Mouse (Mus musculus) adrenal gland, postnatal 10 days (tissue): Measurements from ENCODE around the gene Lpcat4. TPM values are rescaled to one million over a fixed set of nuclear protein-coding genes. Genes with fewer than 3 reads are reported as not detected.
A peak's percentile ranks its signal among the peaks of the same experiment; 100 is the strongest.

Experiments used
- DNase-seq: peaks from one replicate; pipeline ENCODE4 v3.0.0; 2021; ENCODE audit warnings: mixed read lengths
- long read RNA-seq, 2 experiments: library from polyadenylated mRNA; stranded (forward); transcript quantifications; one replicate each; pipeline ENCODE4 v2.0.0; 2021
- total RNA-seq, 2 experiments: library from RNA; stranded (reverse); gene quantifications; 2 replicates each; pipeline ENCODE4 v1.2.3; 2021

Lpcat4 gene
- total RNA-seq, result 1 to 10 TPM; 8.4 to 9.5 TPM
- long read RNA-seq, experiment 1, partial matches to known transcripts, result 3 of 4 reads
- long read RNA-seq, experiment 1, other reads (novel, unspliced or antisense), result 0 of 4 reads
- long read RNA-seq, experiment 2, transcript Lpcat4-201 (14 exons, 2,275 nt), result major isoform, 5 of 6 reads
- long read RNA-seq, experiment 2, partial matches to known transcripts, result 0 of 6 reads
- long read RNA-seq, experiment 2, other reads (novel, unspliced or antisense), result 1 of 6 reads

DNA sequence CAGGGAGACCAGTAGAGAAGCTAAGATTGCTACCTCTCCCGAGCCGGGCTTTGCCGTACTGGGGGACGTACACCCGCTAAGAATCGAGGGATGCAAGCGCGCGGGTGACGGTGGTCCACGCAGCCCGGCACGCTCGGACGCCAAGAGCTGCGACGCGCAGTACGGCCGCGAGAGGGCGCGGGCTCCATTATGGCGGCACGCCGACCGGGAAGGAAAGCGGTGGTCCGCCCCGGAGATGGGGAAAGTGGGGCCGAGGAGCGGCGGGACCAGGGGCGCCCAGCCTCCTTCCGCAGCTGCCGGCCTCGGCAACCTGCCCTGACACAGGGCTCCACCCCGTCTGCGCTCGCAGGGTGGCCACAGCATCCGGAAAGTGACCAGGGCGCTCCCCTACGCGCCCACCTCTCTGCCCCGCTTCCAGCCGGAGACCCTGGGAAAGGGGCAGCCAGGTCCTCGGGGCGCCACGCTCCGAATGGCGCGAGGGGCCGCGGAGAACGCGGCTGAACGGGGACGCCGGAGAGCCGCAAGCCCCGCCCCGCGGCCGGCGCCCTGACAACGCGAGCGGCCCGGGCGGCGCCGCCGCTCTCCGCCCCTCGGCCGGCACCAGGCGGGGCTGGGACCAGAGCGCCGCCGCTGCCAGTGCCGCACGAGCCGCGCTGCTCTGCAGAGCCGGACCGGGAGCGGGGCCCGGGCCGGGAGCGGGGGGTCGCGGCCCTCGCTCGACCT lies at the start of gene Lpcat4:
TSS of gene Lpcat4 (plus strand) at position 257 of the 723 bp plus-strand sequence.
- DNase-seq, result peak; percentile 92

GRCm38 (mm10) chr2:112196859-112197258 lies 42.4 kb upstream of the Lpcat4 start:
- peak; percentile 50 for DNase-seq

GRCm38 (mm10) chr2:112203056-112203455 lies 36.2 kb upstream of the Lpcat4 start:
- no peak for DNase-seq

GRCm38 (mm10) chr2:112210142-112210541 lies 29.1 kb upstream of the Lpcat4 start:
- DNase-seq, result peak; percentile 42

DNA sequence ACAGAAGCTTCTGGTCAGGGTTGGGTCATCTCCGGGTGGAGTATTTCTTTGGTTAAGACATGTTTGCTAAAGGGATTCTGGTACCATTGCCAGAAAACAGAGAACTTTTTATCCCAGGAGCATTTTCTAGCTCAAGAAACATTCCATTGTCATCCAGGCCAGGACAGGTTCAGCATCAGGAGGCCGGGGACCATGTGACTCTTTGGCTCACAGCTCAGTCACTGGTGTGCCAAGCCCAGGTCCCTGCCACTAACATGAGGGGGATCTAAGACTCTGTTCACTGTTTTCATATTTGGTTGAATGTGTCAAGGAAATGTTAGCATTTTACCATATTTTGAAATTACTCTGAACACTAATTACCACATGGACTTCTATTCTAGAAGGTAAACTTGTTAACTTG lies 28.6 kb upstream of the Lpcat4 start:
- DNase-seq, result no peak

DNA sequence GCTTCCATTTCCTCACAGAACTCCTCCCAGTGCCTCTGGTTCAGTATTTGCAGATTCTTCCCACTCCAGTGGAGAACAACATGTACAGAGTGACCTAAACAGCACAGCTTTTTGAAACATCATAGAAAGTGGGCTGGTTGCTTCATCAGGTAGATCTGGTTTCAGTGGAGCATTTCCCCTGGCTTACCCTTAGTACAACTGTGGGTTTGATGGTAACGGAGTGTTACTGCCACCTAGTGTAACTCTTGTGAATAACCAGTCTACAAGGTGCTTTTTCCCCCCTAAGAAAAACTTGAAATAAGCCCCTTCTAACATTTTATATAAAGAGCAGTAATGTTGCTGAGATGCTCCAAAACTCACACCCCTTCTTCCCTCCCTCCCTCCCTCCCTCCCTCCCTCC lies 23.3 kb upstream of the Lpcat4 start:
- no peak for DNase-seq

DNA sequence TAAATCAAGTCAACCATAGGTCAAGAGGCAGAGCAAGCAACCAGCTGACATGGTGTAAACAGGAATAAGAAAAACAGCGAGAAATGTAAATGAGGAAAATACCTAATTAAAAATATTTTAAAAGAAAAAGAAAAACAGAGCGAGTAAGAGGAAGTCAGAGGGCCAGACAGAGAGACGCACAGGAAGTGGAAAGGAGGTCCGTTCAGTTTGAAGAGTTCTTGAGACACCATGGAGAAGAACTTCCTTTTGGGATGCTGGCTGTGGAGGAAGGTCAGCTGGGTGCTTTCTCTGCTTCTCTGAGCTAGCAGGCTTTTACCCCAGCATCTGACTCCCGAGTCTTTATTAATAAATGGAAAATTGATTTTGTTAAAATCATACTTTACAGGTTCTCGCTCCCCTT lies 21.7 kb upstream of the Lpcat4 start:
- no peak for DNase-seq

- DNase-seq, result no peak
These were observed 18.4 kb upstream of the Lpcat4 start for GRCm38 (mm10) chr2:112220880-112221279.

GRCm38 (mm10) chr2:112222607-112223006 lies 16.7 kb upstream of the Lpcat4 start:
- DNase-seq, result no peak

- DNase-seq, result no peak
These were observed 14.9 kb upstream of the Lpcat4 start for GRCm38 (mm10) chr2:112224356-112224755.

- DNase-seq, result no peak
These were observed 6.6 kb upstream of the Lpcat4 start for GRCm38 (mm10) chr2:112232623-112233022.

GRCm38 (mm10) chr2:112236620-112237019 lies 2.6 kb upstream of the Lpcat4 start:
- no peak for DNase-seq

DNA sequence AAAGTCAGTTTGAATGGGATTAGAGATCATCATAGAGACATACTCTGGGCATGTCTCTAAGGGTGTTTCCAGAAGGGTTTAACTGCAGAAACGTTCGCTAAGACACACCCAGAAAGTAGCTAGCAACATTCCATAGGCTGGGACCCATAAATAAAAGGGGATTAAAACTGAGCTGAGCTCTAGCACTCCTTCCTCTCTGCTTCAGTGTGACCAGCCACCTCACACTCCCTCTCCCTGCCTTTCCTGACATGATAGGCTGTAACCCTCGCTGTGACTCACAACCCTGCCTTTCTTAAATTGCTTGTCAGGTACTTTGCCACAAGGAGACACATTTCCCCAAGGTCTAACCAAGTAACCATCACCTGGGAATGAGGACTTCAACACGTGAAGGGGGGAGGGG lies 1.3 kb upstream of the Lpcat4 start:
- DNase-seq, result no peak

DNA sequence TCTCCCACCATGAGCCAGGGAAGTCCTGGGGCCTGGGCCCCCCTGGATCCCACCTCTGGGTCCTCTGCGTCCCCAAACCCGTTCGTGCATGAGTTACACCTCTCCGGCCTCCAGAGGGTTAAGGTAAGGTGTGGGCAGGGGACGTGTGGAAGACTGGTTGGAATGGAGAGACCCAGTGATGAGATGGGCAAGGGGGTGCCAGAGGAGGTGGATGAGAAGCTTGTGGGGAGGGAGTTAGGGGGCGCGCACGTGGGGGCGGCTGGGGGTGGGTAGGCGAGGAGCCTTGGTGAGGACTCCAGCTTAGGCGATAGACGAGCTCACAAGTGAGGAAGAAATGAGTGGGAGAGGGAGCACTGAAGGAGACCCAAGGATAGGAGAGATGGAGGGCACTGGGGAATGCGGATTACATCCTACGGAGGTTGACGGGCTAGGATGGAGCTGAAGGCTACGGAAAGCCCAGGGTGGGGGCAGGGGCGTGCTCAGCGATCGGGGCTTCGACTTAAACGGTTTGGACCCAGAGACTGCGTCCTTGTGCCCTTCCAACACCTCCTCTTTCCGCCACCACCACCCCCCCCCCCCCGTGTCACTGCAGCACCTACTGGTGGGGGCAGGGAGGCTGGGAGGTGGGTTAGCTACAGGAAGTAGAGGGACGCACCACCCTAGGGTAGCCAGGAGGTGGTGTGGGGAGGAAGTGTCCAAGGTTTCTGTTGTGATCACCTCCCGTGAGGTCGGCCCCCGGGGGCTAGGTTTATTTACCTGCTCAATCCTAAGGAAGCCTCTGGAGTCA lies 860 bp downstream of the Lpcat4 start:
- DNase-seq, result peak; percentile 19

GRCm38 (mm10) chr2:112241787-112242186 lies 2.5 kb downstream of the Lpcat4 start:
- DNase-seq, result no peak

GRCm38 (mm10) chr2:112245307-112245706 lies 6.0 kb downstream of the Lpcat4 start:
- DNase-seq, result no peak

GRCm38 (mm10) chr2:112246193-112246592 lies 6.9 kb downstream of the Lpcat4 start:
- DNase-seq, result no peak

- DNase-seq, result no peak
These were observed 8.1 kb downstream of the Lpcat4 start for GRCm38 (mm10) chr2:112247323-112247722.

DNA sequence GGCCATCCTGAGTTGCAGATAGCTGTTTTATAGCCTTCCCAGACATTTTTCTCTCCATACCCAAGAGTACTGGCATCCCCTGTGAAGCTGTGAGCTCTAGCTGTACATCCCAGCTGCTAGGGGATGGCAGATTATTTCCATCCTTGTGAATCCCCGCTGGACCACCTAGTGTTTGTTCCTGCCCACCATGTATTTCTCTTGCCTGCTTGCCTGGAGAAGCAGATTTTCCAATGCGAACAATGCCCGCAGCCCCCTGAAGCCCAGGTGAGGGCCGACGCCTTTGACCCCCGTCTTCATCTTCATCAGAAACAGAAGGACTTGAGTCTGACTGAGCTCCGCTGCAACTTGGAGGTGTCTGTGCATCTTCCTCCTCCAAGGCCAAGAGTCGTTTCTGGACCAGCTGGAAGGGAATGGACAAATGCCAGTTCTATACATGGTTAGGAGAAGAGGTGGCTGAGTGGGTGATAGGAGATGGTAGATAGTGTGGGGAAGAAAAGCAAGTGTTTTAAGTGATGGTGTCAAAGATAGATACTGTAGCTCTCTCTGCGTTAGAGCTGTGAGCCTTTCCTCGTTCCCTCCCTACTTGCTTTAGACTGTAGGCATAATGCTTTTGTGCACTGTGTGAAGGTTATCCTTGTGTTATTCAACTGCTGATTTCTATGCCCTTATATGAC lies 10.6 kb downstream of the Lpcat4 start:
- no peak for DNase-seq

DNA sequence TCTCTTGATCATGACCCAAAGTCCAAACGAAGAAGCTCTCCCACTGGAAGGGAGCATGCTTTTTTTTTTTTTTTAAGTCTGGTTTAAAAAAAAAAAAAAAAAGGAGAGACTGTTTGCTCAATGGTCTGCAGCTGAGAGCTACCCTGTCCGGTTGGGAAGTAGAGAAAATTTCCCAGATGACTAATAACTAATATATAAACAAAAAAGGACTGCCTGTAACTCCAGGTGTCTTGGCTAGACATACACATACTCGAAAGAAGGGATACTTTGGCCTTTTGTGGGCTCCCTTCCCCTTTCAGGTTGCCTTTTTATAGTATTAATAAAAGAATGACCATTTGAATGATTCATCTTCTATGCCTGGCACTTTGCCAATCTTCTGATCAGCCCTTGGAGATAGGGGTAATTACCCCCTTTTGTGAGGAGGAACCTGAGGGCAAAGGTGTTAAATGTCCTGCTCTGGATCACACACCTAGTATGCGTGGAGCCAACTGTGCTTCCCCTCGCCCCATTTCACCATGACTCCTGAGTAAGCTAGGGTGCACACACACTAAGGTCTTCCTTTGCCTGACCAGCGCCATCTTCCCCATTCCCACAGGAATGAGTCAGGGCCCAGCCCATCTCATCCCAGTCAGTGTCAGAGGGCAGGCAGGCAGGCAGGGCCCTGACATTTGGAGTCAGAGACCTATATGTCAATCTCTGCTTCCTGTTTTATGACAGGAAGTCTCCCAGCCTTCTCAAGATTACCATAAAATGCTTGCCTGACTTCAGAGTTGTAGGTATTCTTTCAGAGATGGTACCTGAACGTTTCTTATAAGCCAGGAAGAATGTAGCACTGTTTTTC lies 15.6 kb downstream of the Lpcat4 start:
- DNase-seq, result peak; percentile 27

GRCm38 (mm10) chr2:112259241-112259962 lies 20.1 kb downstream of the Lpcat4 start, which contains the start of gene Nutm1:
Nutm1 (minus strand) TSS chr2:112259291.
- no peak for DNase-seq
